Mouse (Mus musculus): ENCODE data around the gene Oip5. TPM values are rescaled to one million over a fixed set of nuclear protein-coding genes. Genes with fewer than 3 reads are reported as not detected.
A peak's percentile ranks its signal among the peaks of the same experiment; 100 is the strongest.
"Not testable (repeated sequence)": the region's sequence is repeated elsewhere in the genome, so short reads cannot be mapped to it uniquely, and the experiment has no call there.

Gene Oip5
- polyA plus RNA-seq (2014; fragmentation: Nextera tagmentation; extraction: Ambion mirVana): 2.7 and 4.0 TPM in 2 replicates

- peak; percentile 100 for ATAC-seq (ENCODE audit: low read depth)
- peak within 1 kb of the TSS; percentile 34; the same call in 1 of the 2 replicates for H3K9ac ChIP-seq (replicated peaks; ENCODE audit: low read depth, low read length)
- under 1% methylated on average over 55 of the region's 55 CpGs for WGBS
- no peaks in the 10 kb centered on the region for H3K27me3 ChIP-seq (ENCODE audit: control insufficient read depth, insufficient read depth, low read length)
- H3K9me3 ChIP-seq (ENCODE audit: control insufficient read depth, low read length): no peaks in the 10 kb centered on the region
- no peaks in the 10 kb centered on the region for H3K36me3 ChIP-seq (ENCODE audit: control insufficient read depth, insufficient read depth, low read length)
- no peak within 1 kb of the TSS for H3K27ac ChIP-seq (ENCODE audit: low read depth, low read length)
- peak within 1 kb of the TSS; percentile 69 for H3K4me3 ChIP-seq (ENCODE audit: low read depth, low read length)
- H3K4me2 ChIP-seq (ENCODE audit: low read depth, low read length): peak within 1 kb of the TSS; percentile 99
- peaks cover 3% of the 10 kb centered on the region; the same call in 1 of the 2 replicates for H3K4me1 ChIP-seq (ENCODE audit: control insufficient read depth, insufficient read depth, low read length)
Measured at GRCm38 (mm10) chr2:119618199-119618982, at the start of gene Oip5, which contains the start of gene Nusap1. Gene Oip5, minus strand, starts transcription at chr2:119618469. Gene Nusap1, plus strand, starts transcription at chr2:119618298.

GRCm38 (mm10) chr2:119665744-119666143 lies 47.5 kb upstream of the Oip5 start:
- 77% methylated on average over 19 of the region's 23 CpGs for WGBS
- not testable (repeated sequence) for H3K4me2 ChIP-seq (ENCODE audit: low read depth, low read length)

GRCm38 (mm10) chr2:119662220-119663182 lies 44.2 kb upstream of the Oip5 start, which contains the start of gene Ndufaf1:
Gene Ndufaf1, minus strand, starts transcription at chr2:119662827.
- Histone ChIP-seq H3K4me2 (ENCODE audit: low read depth, low read length) (peak within 1 kb of the TSS; percentile 88), H3K9me3 (ENCODE audit: control insufficient read depth, low read length) (no peaks in the 10 kb centered on the region), H3K4me1 (ENCODE audit: control insufficient read depth, insufficient read depth, low read length) (peaks cover 4% of the 10 kb centered on the region; the same call in 1 of the 2 replicates), H3K36me3 (ENCODE audit: control insufficient read depth, insufficient read depth, low read length) (0 out of 2 replicates have a peak, but pooled peaks cover 3% of the 10 kb centered on the region), H3K9ac (replicated peaks; ENCODE audit: low read depth, low read length) (peak within 1 kb of the TSS; percentile 70), H3K4me3 (ENCODE audit: low read depth, low read length) (peak within 1 kb of the TSS; percentile 67), H3K27ac (ENCODE audit: low read depth, low read length) (no peak within 1 kb of the TSS), H3K27me3 (ENCODE audit: control insufficient read depth, insufficient read depth, low read length) (no peaks in the 10 kb centered on the region)
- peak; percentile 85 for ATAC-seq (ENCODE audit: low read depth)
- WGBS: 2% methylated on average over 44 of the region's 44 CpGs

More at GRCm38 (mm10) chr2:119665744-119666143, 47.5 kb upstream of the Oip5 start:
- H3K36me3 ChIP-seq (ENCODE audit: control insufficient read depth, insufficient read depth, low read length); H3K4me1 ChIP-seq (ENCODE audit: control insufficient read depth, insufficient read depth, low read length); ATAC-seq (ENCODE audit: low read depth); H3K27ac ChIP-seq (ENCODE audit: low read depth, low read length); H3K9ac ChIP-seq (replicated peaks; ENCODE audit: low read depth, low read length); H3K4me3 ChIP-seq (ENCODE audit: low read depth, low read length); H3K27me3 ChIP-seq (ENCODE audit: control insufficient read depth, insufficient read depth, low read length); H3K9me3 ChIP-seq (ENCODE audit: control insufficient read depth, low read length): not testable (repeated sequence)

- 94% methylated on average over 5 of the region's 5 CpGs for WGBS
- Histone ChIP-seq H3K27ac (ENCODE audit: low read depth, low read length) (no peak overlapping the region), H3K36me3 (ENCODE audit: control insufficient read depth, insufficient read depth, low read length) (peaks cover 8% of the 10 kb centered on the region; the same call in 1 of the 2 replicates), H3K4me3 (ENCODE audit: low read depth, low read length) (no peak overlapping the region), H3K9ac (replicated peaks; ENCODE audit: low read depth, low read length) (no peak overlapping the region), H3K4me2 (ENCODE audit: low read depth, low read length) (no peak overlapping the region), H3K27me3 (ENCODE audit: control insufficient read depth, insufficient read depth, low read length) (no peaks in the 10 kb centered on the region), H3K9me3 (ENCODE audit: control insufficient read depth, low read length) (no peaks in the 10 kb centered on the region), H3K4me1 (ENCODE audit: control insufficient read depth, insufficient read depth, low read length) (no peaks in the 10 kb centered on the region)
- ATAC-seq (ENCODE audit: low read depth): no peak
Measured at GRCm38 (mm10) chr2:119644254-119644653, 26.0 kb upstream of the Oip5 start.

GRCm38 (mm10) chr2:119641214-119641912 lies 23.1 kb upstream of the Oip5 start:
- Histone ChIP-seq H3K27me3 (ENCODE audit: control insufficient read depth, insufficient read depth, low read length) (no peaks in the 10 kb centered on the region), H3K27ac (ENCODE audit: low read depth, low read length) (no peak overlapping the region), H3K4me3 (ENCODE audit: low read depth, low read length) (no peak overlapping the region), H3K4me1 (ENCODE audit: control insufficient read depth, insufficient read depth, low read length) (no peaks in the 10 kb centered on the region), H3K9me3 (ENCODE audit: control insufficient read depth, low read length) (no peaks in the 10 kb centered on the region), H3K36me3 (ENCODE audit: control insufficient read depth, insufficient read depth, low read length) (peaks cover 4% of the 10 kb centered on the region; the same call in 1 of the 2 replicates), H3K4me2 (ENCODE audit: low read depth, low read length) (no peak overlapping the region), H3K9ac (replicated peaks; ENCODE audit: low read depth, low read length) (no peak overlapping the region)
- WGBS: 98% methylated on average over 5 of the region's 5 CpGs
- no peak for ATAC-seq (ENCODE audit: low read depth)

- no peak for ATAC-seq (ENCODE audit: low read depth)
- WGBS: 81% methylated on average over 1 of the region's 1 CpGs
- no peaks in the 10 kb centered on the region for H3K27me3 ChIP-seq (ENCODE audit: control insufficient read depth, insufficient read depth, low read length)
- no peak overlapping the region for H3K4me2 ChIP-seq (ENCODE audit: low read depth, low read length)
- no peak overlapping the region for H3K4me3 ChIP-seq (ENCODE audit: low read depth, low read length)
- no peaks in the 10 kb centered on the region for H3K36me3 ChIP-seq (ENCODE audit: control insufficient read depth, insufficient read depth, low read length)
- no peaks in the 10 kb centered on the region for H3K9me3 ChIP-seq (ENCODE audit: control insufficient read depth, low read length)
- H3K4me1 ChIP-seq (ENCODE audit: control insufficient read depth, insufficient read depth, low read length): no peaks in the 10 kb centered on the region
- no peak overlapping the region for H3K27ac ChIP-seq (ENCODE audit: low read depth, low read length)
- no peak overlapping the region for H3K9ac ChIP-seq (replicated peaks; ENCODE audit: low read depth, low read length)
Measured at GRCm38 (mm10) chr2:119636781-119637180, 18.5 kb upstream of the Oip5 start.

GRCm38 (mm10) chr2:119621302-119621701 lies 3.0 kb upstream of the Oip5 start:
- Histone ChIP-seq H3K36me3 (ENCODE audit: control insufficient read depth, insufficient read depth, low read length) (no peaks in the 10 kb centered on the region), H3K27ac (ENCODE audit: low read depth, low read length) (no peak overlapping the region), H3K9ac (replicated peaks; ENCODE audit: low read depth, low read length) (no peak overlapping the region), H3K9me3 (ENCODE audit: control insufficient read depth, low read length) (no peaks in the 10 kb centered on the region), H3K27me3 (ENCODE audit: control insufficient read depth, insufficient read depth, low read length) (no peaks in the 10 kb centered on the region), H3K4me2 (ENCODE audit: low read depth, low read length) (no peak overlapping the region), H3K4me1 (ENCODE audit: control insufficient read depth, insufficient read depth, low read length) (peaks cover 3% of the 10 kb centered on the region; the same call in 1 of the 2 replicates), H3K4me3 (ENCODE audit: low read depth, low read length) (no peak overlapping the region)
- 98% methylated on average over 2 of the region's 2 CpGs for WGBS
- ATAC-seq (ENCODE audit: low read depth): no peak

- 19% methylated on average over 6 of the region's 6 CpGs for WGBS
- Histone ChIP-seq H3K4me3 (ENCODE audit: low read depth, low read length) (peak overlapping the region; percentile 69), H3K4me2 (ENCODE audit: low read depth, low read length) (peak overlapping the region; percentile 99)
- not testable (repeated sequence) for H3K36me3 ChIP-seq (ENCODE audit: control insufficient read depth, insufficient read depth, low read length); H3K9ac ChIP-seq (replicated peaks; ENCODE audit: low read depth, low read length); H3K27ac ChIP-seq (ENCODE audit: low read depth, low read length); H3K9me3 ChIP-seq (ENCODE audit: control insufficient read depth, low read length); H3K4me1 ChIP-seq (ENCODE audit: control insufficient read depth, insufficient read depth, low read length); ATAC-seq (ENCODE audit: low read depth); H3K27me3 ChIP-seq (ENCODE audit: control insufficient read depth, insufficient read depth, low read length)
Measured at GRCm38 (mm10) chr2:119619002-119619401, 733 bp upstream of the Oip5 start.
